Mouse (Mus musculus) CH12.LX (cell line): ENCODE measurements at regions not wholly inside any gene's neighbourhood (a gene's known extent, or its start where the extent isn't known, plus 50 kb on each side); places are given as distances from the start of the nearest gene placed in this dataset.

Source experiments
- CTCF ChIP-seq, 2 experiments: IDR thresholded peaks in 1 of 2; conservative IDR thresholded peaks in 1 of 2; 2 replicates each; pipeline ENCODE4 v1.5.1; 2011 to 2012; ENCODE audit warnings: low read depth in 2 of 2, low read length in 2 of 2, improper control_type of control experiment in 1 of 2, inconsistent platforms in 1 of 2, mild to moderate bottlenecking in 1 of 2, moderate library complexity in 1 of 2
- MAX ChIP-seq: IDR thresholded peaks from 2 replicates; pipeline ENCODE4 v1.6.1; 2011; ENCODE audit warnings: low read length, improper control_type of control experiment
- MAZ ChIP-seq: IDR thresholded peaks from 2 replicates; pipeline ENCODE4 v1.6.1; 2012; ENCODE audit warnings: low read depth, mild to moderate bottlenecking, inconsistent platforms, low read length, improper control_type of control experiment, moderate library complexity
- POLR2A ChIP-seq: IDR thresholded peaks from 2 replicates; pipeline ENCODE4 v1.6.1; 2011; ENCODE audit warnings: low read depth, mild to moderate bottlenecking, improper control_type of control experiment, low read length
- ZMIZ1 ChIP-seq: IDR thresholded peaks from 2 replicates; pipeline ENCODE4 v1.6.1; 2012; ENCODE audit warnings: low read depth, mild to moderate bottlenecking, inconsistent platforms, low read length, improper control_type of control experiment

GRCm38 (mm10) chr4:54353657-54354390 is 528.0 kb downstream of the Tmem38b start:
- TF ChIP-seq MAZ (no peak), MAX (no peak), CTCF (conservative IDR thresholded peaks at IDR 0.05 in 1 of 2, IDR thresholded peaks at IDR 0.05 in 1 of 2; ENCODE audit: low read depth in 2 of 2, low read length in 2 of 2) (no peak), POLR2A (no peak), ZMIZ1 (no peak)
